Mouse (Mus musculus): Measurements from ENCODE around the gene Rcc1l.

DNA sequence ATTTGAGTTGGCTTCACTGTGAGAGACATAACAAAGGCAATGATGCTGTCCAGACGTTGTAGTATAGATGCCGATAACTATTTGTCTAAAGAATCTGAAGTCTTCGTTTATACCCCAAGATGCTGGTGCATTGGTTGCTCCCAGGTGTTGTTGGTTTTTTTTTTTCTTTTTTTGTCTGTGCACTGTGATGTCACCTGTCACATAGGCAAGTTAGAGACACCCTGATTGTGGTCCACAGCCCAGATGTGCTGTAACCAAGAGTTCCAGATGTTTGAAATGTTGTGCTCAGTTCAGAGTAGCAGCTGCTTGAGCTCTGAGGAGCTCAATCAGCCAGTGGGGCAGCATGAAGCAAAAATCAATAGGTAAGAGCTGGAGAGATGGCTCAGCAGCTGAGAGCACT is 9.5 kb upstream of the Rcc1l start:
- TF ChIP-seq CTCF (IDR thresholded peaks at IDR 0.05; ENCODE audit: low read depth) (no peak), EP300 (optimal IDR thresholded peaks at IDR 0.05) (no peak)
